Mouse (Mus musculus) lung, postnatal 14 days (tissue): ENCODE measurements around the gene S100a5.

ENCODE experiments used
- DNase-seq: peaks from one replicate; pipeline ENCODE4 v3.0.0; 2021

The S100a5 gene

DNA sequence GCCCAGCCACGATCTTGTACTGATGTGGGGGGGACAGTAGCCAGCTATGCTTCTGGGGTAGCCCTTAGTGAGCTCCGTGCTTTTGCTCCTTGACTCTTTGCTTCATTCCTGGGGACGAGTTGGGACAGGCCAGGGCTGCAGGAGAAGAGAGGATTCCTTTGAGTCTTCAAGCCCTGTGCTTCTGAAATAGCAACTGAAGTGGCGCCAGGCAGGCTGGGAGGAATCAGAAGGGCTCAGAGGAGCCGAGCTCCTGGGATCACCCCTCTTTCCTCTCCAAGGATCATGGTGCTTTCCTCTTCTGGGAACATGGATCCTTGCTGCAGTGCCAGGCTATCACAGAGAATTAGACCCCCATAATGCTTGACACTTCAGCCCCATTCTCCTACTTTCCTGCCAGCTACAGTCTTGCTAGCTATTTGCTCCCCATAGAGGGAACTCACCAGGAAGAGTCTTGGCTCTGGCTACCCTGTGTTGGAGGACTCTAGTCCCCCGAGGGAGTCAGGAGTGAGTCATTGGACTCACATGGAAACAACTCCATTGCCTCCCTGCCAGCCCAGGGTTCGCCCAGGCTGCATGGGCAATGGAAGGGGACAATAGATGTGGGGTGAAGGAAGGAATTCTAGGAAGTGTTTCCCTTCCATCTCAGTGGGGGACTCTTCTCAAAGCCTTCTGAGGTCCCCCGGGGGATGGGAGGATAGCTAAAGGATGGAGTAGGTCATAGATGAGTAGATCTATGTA is 7.7 kb upstream of the S100a5 start:
- no peak for DNase-seq

DNA sequence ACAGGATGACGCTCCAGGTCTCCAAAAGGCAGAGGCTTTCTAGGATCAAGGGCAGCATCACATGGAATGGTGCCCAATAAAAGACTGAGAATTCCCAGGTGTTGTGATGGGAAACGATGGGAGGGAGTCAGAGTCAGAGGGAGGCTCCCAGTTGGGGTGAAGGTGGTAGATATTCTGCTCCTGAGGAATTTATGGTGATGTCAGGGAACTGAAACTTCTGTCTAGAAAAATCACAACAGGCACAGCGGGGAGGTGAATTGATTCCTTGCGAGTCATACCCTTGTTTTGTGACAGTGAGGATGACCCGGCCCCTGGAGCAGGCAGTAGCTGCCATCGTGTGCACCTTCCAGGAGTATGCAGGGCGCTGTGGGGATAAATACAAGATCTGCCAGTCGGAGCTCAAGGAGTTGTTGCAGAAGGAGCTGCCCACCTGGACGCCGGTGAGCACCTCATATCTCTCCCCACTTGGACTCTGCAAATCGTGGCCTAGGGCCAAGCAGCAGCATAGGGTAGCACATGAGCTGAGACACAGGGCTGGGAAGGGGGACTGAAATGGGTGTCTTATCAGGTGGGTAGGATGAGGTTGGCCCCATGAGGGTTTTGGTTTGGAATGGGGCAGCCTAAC is 6.7 kb upstream of the S100a5 start, which contains the start of gene Gm42674:
Gene Gm42674 (plus strand): TSS at position 419 of the 625 bp plus-strand sequence.
- DNase-seq: no peak

GRCm38 (mm10) chr3:90603623-90604022 is 4.7 kb upstream of the S100a5 start, which contains the start of gene S100a4:
Gene S100a4 (plus strand): TSS chr3:90603771.
- DNase-seq: no peak

GRCm38 (mm10) chr3:90604416-90604815 is 3.9 kb upstream of the S100a5 start:
- DNase-seq: peak; percentile 81

DNA sequence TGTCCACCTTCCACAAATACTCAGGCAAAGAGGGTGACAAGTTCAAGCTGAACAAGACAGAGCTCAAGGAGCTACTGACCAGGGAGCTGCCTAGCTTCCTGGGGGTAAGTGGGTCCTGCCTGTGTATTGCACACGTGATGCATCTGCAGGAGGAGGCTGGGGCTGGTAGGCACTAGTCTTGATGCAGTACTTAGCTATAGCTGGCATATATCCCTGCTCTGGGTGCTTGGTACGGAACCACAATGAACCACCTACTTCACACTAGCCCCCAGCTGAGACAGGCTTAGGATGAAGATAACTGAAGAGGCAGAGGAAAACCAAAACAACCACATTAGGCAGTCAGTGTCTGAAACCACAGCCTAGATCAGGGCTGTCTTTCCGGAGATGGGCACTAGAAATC is 3.3 kb upstream of the S100a5 start:
- DNase-seq: no peak

GRCm38 (mm10) chr3:90605736-90606135 is 2.6 kb upstream of the S100a5 start:
- DNase-seq: no peak

- no peak for DNase-seq
These were observed 2.1 kb upstream of the S100a5 start for GRCm38 (mm10) chr3:90606185-90606584.

DNA sequence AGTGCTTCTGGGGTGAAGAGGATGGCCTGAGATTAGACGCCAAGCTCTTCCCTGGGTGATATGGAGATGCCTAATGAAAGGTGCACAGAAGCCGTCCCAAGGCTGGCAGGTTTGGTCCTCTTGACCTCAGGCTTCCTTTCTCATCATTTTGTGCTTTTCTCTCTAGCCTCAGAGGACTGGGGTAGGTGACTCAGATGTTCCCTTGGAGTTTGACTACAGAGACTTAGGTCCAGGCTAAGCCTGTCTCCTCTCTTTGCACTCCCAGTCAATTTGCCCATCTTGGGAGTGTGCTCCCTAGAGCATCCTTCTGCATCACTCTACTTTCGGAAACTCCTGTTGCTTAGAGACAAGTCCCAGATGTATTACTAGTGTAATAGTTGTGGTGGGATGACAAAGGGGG is 962 bp upstream of the S100a5 start:
- DNase-seq: no peak

- DNase-seq: no peak
These were observed 779 bp downstream of the S100a5 start for GRCm38 (mm10) chr3:90609102-90609501.

DNA sequence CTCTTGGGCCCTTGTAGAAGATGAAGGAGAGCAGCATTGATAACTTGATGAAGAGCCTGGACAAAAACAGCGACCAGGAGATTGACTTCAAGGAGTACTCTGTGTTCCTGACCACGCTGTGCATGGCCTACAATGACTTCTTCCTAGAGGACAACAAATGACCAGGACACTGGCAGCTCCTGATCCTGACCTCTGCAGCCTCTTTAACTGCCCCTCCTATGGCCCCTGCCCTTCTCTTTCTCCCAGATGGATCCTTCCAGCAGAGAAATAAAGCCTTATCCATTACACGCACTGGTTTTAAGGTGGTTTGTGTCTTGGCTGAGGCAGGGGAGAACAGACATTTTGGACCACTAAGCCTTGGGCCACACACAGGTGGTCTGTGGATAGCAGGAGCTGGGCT is 3.2 kb downstream of the S100a5 start:
- DNase-seq: no peak

GRCm38 (mm10) chr3:90612061-90612460 is 3.7 kb downstream of the S100a5 start:
- no peak for DNase-seq

DNA sequence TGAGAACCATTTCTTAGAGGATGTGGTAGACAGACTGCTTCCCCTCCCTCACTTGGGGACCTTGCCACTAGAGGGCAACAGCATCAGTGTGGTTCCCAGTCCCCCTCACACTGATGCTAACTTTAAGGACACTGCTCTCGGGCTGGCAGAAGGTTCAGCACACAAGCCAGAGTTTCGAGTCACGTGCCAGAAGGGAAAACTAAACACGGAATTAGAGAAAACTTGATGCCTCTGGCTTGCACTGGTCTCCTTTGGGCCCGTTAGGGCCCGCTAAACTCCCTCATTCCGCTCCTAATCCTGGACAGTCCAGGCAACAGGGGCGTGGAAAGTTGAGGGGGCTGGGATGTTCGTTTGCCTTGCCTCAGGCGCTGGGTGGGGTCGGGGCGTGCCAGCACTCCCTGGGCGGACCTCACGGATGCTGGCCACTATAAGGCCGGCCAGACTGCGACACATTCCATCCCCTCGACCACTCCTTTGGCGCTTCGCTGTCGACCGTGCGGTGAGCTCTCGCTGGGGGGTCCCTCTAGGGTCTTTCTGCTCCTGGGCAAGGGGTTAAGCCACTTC is 4.5 kb downstream of the S100a5 start, which contains the start of gene S100a6:
Gene S100a6 (plus strand): TSS at position 155 of the 564 bp plus-strand sequence.
- peak; percentile 72 for DNase-seq

- no peak for DNase-seq
These were observed 5.3 kb downstream of the S100a5 start for GRCm38 (mm10) chr3:90613461-90614147.

DNA sequence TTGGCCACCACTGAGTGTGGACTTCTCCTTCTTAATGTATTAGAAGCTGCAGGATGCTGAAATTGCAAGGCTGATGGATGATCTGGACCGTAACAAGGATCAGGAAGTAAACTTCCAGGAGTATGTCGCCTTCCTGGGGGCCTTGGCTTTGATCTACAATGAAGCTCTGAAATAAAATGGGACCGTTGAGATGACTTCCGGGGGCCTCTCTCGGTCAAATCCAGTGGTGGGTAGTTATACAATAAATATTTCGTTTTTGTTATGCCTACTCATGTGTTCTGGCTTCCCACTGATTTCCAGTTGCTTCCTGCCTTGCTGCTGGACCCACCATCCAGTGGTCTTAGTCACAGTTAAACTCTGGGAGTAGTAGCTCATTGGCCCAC is 5.8 kb downstream of the S100a5 start:
- DNase-seq: no peak

GRCm38 (mm10) chr3:90614611-90615251 is 6.4 kb downstream of the S100a5 start:
- DNase-seq: no peak

DNA sequence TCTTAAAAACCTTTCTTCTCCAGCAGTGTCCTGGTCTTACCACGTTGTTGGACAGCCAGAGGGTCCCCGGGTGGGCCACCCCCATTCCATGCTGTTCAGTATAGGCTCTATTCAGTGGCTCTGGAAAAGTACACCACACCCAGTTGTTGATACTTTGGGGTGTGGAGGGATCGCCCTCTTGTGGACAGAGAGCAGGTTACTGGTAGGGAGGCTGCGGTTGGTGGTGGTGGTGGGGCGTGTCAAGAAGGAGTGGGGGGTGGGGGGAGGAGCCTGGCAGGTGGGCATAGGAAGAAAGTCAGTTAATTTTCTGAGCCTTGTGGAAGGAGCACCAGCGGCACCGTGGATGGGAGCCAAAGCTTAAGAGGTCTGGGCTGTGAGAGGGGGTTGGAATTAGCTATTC is 7.1 kb downstream of the S100a5 start:
- DNase-seq: peak; percentile 82

GRCm38 (mm10) chr3:90615911-90616310 is 7.6 kb downstream of the S100a5 start:
- no peak for DNase-seq

DNA sequence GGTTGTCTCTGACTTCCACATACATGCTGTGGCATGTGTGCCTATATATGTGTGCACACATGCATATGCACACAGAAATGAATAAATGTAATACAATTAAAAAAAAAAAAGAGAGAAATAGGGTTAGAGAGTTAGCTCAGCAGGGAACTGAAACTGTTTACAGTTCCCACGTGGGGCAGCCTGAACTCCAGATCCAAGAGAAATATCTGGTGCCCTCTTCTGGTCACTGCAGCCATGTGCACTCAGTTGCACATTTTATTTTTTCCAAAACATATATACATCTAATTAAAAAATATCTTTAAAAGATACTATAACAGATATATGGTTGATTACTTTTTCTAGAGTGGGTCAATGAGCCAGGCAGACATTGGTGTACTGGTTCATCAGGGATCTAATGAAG is 9.3 kb downstream of the S100a5 start:
- DNase-seq: no peak

DNA sequence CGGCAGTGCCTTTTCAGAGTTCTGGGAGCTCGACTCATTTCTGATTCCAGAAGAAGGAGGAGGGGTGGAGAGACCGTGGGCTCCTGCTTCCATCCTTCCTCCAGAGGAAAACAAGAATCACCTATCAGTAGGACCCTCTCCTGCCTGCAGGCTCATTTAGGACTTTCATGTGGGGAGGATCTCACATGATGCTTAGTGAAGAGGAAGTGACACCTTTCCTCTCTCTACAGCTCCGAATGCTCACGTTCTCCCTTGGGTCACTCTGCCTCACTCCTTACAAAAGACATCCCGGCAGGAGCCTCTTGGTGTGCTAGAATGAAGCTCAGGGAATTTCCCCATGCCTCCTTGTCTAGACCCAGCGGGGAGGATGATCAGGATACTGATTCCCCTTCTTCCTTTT is 13.2 kb downstream of the S100a5 start:
- DNase-seq: no peak

GRCm38 (mm10) chr3:90623435-90624071 is 15.2 kb downstream of the S100a5 start:
- DNase-seq: peak; percentile 72

DNA sequence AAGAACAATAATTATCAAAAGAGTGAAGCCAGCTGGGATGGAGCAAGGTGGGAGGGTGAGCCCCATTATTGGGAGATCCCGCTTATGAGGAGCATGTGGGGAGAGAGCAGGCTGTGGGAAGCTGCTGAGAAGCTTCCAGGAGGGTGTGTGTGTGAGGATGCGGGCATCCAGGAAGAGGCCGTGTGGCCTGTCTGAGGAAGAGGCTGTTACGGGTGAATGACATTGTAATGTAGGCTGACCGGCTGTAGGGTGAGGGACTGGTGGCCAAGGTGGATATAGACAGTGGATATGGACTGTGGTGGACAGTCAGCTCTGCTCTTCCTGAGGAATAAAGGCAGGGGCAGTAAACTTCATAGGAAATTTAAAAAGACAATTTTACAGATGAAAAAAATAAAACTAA is 17.2 kb downstream of the S100a5 start:
- no peak for DNase-seq

DNA sequence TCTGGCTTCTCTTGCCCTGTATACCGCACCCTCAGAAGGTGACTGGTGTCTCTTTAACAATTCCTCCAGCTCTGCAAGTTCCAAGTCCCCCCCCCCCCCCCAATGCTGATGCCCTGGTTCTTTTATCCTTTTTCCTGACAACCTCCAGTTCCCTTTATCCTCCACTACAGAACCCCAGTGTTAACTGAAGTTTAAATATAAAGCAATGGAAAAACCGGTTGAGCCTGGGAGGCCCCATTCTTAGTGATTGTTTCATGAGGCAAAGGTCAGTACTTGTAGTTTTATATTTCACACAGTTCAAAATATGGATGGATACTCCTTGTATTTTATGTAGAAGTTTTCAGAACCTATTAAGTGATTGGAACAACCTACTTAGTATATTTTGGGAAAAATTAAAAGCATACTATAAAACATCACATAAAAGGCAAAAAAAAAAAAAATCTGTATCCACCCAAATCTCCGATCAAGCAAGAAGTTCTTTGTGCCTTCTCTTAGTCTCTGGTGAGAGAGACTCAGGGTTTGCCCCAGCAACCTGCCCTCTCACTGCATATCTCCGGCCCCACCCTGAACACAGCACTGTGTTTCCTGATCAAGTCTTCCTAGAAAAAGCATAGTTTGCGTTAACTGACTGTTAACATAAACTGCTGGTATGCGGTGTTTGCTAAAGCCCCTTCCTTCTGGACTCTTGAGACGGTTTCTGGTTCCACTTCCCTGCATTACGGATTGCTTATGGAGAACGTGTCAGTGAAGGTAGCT is 18.1 kb downstream of the S100a5 start:
- no peak for DNase-seq
